Mouse (Mus musculus) cerebellum, adult (tissue): Measurements from ENCODE around the gene Enpp5.

Experiments
- ATAC-seq: cut with Nextera tagmentation; 2 replicates; pipeline ENCODE4 v1.9.2; 2017; ENCODE audit warnings: mild to moderate bottlenecking, moderate library complexity, mixed read lengths; ENCODE audit not compliant: insufficient number of reproducible peaks, low FRiP score, low TSS enrichment

Enpp5 gene

GRCm38 (mm10) chr17:44078631-44079350 lies at the start of gene Enpp5:
Gene Enpp5, plus strand, starts transcription at chr17:44078813.
- ATAC-seq = peak; percentile 99

DNA sequence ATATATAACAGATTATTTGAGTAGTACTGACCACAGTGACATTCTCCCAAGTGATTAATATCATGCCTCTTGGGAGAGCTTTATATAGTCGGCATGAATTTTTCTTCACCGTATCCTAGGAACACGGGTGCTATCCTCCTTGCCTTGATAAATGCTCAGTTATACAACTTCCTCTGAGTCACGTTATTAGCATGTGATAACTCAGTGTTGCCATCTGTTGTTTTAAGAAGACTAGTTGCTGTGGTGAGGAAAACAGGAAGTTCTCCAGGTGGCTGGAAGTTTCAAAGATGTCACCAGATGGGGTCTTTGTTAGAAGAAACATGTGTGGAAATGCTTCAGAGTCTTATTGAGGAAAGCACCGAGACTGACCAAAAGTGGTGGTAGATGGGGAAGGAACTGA lies 49.0 kb upstream of the Enpp5 start:
- ATAC-seq = no peak

- ATAC-seq = 0 out of 2 replicates have a peak, but pooled peaks have one; percentile 24
Measured at GRCm38 (mm10) chr17:44030776-44031587, 47.6 kb upstream of the Enpp5 start.

DNA sequence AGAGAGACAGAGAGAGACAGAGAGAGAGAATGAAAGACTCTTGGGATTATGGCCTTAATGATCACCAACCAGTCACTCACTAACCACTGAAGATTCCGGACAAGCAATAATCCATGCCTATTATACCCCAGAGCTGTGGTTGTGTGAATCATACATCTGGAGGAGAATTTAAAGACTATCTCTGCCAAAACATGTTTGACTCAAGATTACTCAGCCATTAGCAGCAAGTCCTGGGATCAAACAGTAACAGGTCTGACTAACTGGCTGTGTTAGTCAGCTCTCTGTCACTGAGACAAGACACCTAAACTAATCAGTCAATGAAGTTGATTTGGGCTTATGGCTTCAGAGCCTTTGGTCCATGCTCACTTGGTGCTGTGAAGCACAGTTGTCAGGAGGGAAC lies 43.6 kb upstream of the Enpp5 start:
- ATAC-seq = no peak

DNA sequence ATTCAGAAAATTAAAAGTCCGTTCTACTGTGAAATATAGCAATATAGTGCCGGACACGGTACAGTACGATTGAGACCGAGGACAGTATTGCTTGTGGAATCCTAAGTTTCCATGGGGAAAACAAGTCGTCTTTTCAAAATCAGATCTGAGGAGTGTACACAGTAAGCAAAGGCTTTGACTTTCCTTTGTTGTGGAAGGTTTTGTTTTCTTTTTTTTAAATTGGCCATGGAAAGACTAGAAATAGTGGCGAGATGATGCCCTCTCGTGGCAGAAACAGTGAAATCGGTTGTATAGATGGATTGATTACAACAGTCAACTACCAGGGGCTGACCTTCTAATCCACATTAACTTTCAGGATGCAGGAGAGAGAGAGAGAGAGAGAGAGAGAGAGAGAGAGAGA lies 40.0 kb upstream of the Enpp5 start:
- no peak for ATAC-seq

DNA sequence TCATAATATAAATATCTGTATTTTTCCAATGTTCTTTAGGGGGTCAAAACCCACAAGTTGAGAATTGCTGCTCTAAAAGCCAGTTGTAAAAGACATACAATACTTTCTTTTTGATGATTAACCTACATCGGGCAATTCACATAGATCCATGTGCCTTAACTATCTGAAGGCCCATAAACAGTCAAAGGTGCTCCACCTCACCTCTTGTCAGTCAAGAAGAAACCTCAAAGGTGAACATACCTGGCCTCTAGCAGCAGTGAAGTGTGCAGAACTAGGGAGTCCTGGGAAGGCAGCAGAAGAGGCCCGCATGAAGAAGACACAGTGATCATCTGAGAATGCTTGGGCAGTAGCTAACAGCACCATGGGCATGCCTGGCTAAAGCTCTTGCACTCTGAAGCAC lies 38.2 kb upstream of the Enpp5 start:
- ATAC-seq = no peak

DNA sequence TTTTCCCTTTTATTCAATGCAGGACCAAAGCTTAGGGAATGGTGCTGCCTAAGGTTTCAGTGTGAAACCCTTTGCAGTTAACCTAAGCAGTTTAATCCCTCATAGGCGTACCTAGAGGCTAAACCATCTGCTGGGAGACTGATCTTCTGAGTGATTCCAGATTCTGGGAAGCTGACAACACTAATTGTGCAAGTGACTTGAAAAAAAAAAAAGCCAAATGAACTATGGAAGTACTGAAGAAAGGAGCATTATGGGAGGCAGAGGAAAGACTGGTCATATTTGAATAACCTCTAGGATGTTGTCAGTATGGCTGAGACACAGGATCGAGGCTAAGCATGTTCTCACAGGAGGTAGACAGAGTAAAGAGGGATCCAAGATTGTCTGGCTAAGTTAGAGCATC lies 36.3 kb upstream of the Enpp5 start:
- no peak for ATAC-seq

DNA sequence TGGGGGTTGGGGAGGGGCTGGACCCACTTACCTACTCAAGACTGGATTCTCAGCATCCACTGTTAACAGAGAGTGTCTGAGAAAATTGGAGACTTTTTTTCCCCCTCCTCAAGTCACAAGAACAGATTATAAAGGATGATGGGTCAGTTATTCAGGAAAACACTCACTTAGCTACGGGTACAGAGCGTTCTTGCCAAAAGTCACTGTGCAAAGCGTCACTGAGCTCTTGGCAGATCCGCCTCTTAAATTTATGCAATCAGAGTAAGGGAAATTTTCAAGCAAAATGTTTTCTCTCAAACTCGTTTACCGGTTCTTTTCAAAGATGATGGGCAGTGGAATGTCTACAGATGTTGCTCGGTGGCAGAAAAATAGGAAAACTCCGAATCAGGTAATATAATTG lies 35.8 kb upstream of the Enpp5 start:
- no peak for ATAC-seq

DNA sequence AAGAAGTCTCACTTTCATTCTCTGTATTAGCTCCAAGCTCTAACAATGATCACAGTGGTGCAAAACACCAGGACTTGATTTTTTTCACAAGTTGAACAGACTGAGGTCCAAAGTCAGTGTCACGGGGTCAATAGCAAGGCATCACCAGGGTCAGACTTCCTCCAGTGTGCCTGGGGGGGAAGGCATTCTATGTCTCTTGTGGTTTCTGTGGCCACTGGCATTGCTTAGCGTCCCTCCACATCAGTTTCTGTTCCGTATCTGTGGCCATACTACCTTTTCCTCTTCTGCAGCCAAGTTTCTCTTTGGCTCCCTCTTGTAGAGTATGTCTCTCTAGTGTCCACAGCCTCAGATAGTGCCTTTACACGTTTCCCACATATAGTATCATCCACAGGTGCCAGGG lies 25.2 kb upstream of the Enpp5 start:
- no peak for ATAC-seq

GRCm38 (mm10) chr17:44057123-44057522 lies 21.5 kb upstream of the Enpp5 start:
- ATAC-seq = no peak

DNA sequence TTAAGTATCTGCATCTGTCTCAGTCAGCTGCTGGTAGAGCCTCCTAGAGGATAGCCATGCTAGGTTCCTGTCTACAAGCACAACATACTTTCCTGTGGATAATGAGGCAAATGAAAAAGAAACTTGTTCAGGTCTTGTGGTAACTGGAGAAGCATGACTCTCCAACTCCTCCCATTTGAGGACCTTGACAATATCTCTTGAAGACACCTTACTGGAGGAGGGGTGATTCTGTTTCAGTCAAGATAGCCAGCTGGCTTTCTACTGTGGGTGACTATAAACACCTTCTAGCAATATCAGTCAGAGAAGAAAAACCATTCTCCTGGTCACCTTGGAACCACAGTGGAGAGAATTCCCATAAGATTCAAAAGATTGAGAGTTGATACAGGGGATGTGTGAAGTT lies 20.5 kb upstream of the Enpp5 start:
- ATAC-seq = no peak

- no peak for ATAC-seq
Measured at GRCm38 (mm10) chr17:44060781-44061180, 17.8 kb upstream of the Enpp5 start.

DNA sequence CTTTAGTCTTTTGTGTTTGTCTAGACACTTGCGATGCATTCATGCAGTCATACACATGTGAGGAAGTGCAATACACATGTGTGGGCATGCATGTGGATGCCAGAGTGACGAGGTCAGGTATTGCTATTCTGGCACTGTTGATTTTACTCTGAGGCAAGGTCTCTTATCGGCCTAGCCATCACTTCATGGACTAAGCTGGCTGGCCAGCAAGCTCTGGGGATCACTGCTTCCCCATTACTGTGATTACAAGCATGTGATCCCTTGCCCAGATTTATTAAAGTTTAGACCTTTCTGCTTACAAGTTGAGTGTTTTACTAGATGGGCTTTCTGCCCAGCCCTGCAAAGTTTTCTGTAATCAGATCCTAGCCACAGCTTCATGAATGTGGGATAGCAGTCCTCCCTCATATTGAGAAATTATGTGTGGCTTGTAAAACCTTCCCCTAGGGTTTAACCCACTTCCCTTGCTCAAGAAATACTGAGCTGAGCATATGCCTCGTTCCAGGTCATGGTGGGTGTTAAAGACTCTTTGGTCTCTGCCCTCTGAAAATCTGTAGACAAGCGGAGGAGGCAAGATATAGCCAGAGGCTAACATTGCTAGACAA lies 17.2 kb upstream of the Enpp5 start:
- no peak for ATAC-seq

DNA sequence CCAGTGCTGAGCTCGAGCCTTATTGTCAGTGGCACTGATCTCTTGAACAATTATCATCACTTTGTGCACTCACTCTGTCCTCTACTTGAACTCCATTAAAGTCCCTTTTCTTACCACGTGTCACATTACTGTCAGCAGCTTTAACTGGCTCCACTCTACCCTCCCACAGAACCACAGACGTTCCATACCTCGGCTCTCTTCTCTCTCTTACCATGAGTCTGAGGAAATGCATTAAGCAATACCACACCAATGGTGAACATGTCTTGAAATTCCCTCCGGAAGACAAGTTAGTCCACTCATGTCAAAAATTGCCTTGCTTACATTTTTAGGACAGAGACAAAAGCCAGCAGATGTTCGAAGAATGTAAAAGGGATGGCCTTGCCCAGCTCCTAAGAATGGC lies 9.7 kb upstream of the Enpp5 start:
- ATAC-seq = no peak

- ATAC-seq = no peak
Measured at GRCm38 (mm10) chr17:44071680-44072079, 6.9 kb upstream of the Enpp5 start.

DNA sequence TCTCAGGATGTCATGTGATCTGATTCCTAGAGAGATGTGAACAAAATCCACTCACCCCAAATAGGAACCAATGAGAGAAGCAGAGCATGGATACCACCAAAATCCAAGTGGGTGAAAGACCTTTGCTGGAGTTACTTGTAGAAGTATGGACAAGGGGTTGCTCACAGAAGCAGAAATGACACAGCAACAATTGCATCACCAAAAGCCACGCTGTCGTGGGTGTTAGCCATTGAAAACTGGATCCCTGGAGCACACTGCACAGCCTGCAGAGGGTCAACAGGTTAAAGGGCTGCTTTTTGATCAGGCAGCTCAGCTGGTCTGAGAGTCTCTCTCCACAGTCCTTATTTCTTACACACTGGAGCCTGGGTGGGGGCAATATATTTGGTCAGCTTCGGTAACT lies 3.0 kb upstream of the Enpp5 start:
- no peak for ATAC-seq

DNA sequence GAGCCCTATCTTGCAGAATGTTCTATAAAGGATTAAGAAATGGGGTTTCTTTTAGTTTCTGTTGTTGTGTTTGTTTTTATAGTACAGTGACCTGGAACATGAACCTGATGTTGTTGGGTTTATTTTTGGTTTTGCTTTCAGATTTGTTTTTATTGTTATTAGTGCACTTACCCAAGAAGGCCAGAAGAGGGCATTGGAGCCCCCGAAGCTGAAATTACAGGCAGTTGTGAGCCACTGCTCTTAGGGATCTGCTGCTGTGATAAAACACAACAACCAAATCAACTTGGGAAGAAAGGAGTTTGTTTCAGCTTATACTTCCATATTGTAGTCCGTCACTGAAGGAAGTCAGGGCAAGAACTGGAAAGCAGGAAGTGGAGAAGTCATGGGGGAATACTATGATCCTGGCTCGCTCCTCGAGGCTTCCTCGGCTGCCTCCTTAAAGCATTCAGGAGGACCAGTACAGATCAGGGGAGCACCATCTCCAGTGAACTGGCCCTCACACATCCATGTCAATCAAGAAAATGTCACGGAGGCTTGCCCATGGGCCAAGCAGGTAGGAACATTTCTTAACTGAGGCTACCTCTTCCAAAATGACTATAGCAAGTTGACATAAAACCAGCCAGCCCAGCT lies 2.4 kb upstream of the Enpp5 start:
- ATAC-seq = no peak

- ATAC-seq = no peak
Measured at GRCm38 (mm10) chr17:44077146-44077842, 1.3 kb upstream of the Enpp5 start.

GRCm38 (mm10) chr17:44077843-44078160 lies 811 bp upstream of the Enpp5 start:
- no peak for ATAC-seq

DNA sequence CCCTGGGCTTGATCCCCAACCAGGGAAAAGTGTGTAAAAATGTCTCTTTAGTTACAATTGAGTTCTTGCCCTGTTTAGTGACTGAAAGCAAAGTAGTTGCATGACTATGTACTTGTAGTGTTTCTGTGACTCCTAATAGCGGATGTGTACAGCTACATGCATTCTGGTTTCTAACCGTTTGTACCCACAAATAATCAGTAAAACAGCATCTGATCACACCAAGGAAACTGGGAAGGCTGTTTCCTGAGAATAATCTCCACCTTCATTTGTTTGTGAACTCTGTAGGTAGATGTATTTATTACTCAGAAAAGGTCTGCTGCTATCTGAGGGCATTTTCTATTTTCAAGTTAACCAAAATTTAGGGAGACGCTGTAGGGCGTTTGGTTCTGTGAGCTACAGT lies 4.5 kb downstream of the Enpp5 start:
- ATAC-seq = no peak

GRCm38 (mm10) chr17:44088226-44088625 lies 9.6 kb downstream of the Enpp5 start:
- no peak for ATAC-seq
